Mouse (Mus musculus) spleen, postnatal 10 days (tissue): ENCODE measurements around the gene 1700125H20Rik.
"Not testable (repeated sequence)": the region's sequence is repeated elsewhere in the genome, so short reads cannot be mapped to it uniquely, and the experiment has no call there.

Experiments
- DNase-seq, 2 experiments: peaks; one replicate each; pipeline ENCODE4 v3.0.0; 2021 to 2022; ENCODE audit warnings: low spot score in 2 of 2

Gene 1700125H20Rik

GRCm38 (mm10) chr11:85170058-85170740 lies at the start of gene 1700125H20Rik:
1700125H20Rik (plus strand) TSS chr11:85170404.
- DNase-seq: peak; percentile 93 to 98

DNA sequence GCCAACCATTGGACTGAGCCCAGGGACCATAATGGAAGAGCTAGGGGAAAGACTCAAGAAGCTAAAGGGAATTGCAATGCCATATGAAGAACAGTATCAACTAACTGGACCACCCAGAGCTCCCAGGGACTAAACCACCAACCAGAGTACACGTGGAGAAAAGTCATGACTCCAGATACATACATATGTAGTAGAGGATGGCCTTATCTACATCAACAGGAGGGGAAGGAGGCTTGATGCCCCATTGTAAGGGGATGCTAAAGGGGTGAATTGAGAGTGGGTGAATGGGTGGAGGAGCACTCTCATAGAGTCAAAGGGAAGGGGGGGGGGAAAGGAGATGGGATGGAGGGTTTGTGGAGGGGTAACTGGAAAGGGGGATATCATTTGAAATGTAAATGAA lies 48.1 kb upstream of the 1700125H20Rik start:
- no peak for DNase-seq

GRCm38 (mm10) chr11:85123267-85123992 lies 46.8 kb upstream of the 1700125H20Rik start:
- no peak for DNase-seq

DNA sequence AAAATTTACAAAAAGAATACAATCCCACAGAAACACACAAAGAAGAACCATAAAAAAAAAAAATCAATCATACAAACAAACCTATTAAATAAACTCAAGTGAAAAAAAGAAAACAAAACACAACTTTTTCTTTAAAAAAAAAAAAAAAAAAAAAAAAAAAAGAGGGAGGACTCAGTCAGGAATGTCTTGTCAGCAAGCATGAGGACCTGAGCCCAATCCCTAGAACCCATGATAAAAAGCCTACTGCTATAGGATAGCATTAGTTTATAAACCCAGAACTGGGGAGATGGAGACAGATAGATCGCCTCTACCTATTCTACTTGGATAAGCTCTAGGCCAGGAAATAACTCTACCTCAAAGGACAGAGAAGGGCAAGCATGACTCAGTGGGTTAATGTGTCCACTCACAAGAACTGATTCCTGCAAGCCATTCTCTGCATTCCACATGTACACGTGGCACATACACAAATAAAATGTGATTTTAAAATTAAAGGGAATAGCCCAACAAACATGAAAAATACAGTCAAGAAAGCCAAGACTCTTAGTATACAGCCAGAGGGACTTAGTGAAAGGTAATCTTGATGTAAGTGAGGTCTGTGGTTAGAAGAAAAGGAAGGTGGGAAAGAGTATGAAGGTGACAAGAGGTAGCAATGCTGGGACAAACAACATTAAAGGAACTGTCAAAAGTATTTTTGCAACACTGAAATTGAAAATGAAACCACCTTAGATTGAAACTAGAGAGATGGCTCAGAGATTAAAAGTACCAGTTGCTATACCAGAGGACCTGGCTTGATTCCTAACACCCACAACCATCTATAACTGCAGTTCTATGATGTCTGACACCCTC lies 43.7 kb upstream of the 1700125H20Rik start:
- no peak for DNase-seq

DNA sequence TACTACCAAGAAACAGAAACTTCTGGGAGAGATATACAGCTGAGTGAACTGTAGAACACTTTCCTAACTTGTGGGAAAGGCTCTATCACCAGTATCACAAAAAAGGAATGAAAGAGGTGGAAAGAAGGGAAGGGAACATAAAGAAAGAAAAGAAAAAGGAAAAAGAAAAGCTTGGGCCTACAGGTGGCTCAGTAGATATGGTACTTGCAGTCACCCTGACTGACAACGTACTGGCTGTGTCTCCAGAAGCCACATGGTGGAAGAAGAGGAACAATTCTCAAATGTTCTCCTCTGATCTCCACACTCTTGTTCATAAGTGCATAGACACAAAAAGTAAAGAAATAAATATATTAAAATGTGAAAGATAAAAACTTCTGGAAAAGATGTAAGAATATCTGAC lies 41.3 kb upstream of the 1700125H20Rik start:
- no peak for DNase-seq

GRCm38 (mm10) chr11:85131542-85131941 lies 38.7 kb upstream of the 1700125H20Rik start:
- no peak for DNase-seq

DNA sequence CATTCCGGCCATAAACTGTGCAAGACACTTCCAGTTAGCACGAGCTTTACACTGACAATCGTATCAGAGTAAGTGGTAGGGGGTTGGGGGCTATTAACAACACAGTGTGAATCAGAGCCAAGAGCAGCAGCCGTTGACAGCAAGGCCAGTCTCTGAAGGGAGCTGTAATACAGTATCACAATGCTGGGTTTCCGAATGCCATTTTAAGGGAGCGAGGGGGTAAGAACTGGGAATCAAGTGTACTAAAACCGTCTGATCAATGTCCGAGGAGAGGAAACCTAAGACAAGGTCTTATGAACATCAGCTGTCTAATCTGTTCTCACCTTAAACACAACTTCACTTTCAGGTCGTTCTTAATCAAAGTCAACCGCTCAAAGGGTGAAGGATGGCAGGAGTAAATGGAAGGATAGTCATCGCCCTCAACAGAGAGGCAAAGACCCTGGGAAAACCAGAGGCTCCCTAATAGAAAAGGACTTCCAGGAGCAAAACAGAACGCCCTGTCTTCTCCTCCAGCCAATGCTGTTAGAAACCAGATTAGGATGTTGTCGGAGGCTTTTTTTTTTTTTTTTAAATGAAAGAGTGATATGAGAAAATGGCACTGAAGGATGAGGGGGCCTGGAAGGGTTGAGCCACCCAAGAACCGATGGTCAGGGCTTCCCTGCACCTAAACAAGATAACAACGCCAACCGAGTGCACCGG lies 31.3 kb upstream of the 1700125H20Rik start:
- peak; percentile 22 to 51 for DNase-seq

DNA sequence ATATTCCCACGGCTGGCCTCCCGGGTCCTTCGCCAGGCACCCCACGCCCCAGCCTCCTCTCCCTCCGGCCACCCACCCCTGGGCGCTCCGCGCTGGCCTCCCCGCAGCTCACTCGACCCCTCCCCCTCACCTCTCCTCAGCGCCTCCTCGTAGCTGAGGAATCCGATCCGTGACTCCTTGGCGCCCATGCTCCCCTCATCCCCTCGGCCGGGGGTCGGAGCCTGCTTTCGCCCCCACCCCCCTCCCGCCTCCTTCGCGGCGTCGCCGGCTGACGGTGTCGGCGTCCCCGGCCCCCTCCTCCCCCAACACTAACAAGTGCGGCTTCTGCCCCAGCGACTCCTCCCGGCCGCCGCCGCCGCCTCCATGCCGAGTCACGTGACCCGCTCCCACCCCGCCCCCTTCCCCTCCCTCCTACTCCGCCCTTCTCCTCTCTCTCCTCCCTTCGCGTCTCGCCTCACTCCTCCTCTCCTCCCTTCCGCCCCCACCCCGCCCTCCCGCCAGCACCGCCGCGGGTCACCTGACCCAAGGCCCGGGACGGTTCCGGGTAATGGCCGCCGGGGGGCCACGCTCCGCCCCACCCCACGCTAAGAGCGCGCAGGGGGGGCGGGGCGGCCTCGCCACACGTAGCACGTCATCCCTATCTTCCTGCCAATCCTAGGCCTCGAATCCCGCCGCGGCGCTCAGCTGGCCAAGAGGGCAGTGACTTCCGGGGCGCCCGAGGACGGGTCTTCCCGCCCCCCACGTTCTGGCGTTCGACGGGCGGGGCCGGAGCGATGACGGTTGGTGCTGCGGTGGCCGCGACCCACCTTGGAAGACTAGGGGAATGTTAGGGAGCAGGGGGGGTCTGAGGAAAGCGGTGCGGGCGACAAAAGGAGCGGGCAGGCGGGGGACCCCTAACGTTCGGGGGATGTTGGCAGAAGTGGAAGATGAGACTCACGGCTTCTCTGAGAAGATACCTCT lies 30.3 kb upstream of the 1700125H20Rik start, which contains the start of gene Usp32:
Gene Usp32, minus strand, starts transcription at position 581 of the 960 bp plus-strand sequence.
- peak; percentile 88 to 97 for DNase-seq

DNA sequence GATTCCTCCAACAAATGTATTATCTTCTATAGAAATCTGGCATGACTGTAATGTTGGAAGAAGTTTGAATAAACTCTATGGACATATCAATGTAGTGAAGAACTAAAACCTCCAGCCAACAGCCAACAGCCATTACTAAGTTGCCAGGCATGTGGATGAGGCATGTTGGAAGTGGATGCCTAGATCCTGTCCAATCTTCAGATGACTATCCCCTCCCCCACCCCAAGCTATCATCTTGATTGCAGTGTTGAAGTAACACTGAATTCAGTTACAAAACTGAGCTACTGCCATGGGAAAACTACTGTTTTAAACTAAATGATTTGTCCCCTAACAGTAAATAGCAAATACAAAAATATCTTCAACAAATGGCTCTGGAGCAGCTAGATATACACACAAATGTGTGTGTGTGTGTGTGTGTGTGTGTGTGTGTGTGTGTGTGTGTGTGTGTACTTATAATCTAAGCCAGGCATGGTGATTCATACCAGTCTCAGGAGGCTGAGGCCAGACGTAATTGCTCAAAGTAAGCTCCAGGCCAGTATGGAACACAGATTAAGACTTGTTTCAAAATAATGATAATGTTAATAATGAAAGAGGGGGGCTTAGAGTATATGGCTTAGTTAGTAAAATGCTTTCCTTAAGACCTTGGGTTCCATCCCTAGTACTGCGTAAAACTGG lies 17.8 kb upstream of the 1700125H20Rik start:
- DNase-seq: no peak

GRCm38 (mm10) chr11:85157301-85157700 lies 12.9 kb upstream of the 1700125H20Rik start:
- no peak for DNase-seq

DNA sequence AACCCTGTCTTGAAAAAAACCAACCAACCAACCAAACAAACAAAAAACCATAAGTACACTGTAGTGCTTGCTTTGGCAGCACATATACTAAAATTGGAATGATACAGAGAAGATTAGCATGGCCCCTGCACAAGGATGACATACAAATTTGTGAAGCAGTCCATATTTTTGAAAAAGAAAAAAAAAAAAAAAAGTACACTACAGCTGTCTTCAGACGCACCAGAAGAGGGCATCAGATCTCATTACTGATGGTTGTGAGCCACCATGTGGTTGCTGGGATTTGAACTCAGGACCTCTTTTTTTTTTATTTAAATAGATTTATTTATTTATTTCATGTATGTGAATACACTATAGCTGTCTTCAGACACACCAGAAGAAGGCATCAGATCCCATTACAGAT lies 7.2 kb upstream of the 1700125H20Rik start:
- not testable (repeated sequence) for DNase-seq

DNA sequence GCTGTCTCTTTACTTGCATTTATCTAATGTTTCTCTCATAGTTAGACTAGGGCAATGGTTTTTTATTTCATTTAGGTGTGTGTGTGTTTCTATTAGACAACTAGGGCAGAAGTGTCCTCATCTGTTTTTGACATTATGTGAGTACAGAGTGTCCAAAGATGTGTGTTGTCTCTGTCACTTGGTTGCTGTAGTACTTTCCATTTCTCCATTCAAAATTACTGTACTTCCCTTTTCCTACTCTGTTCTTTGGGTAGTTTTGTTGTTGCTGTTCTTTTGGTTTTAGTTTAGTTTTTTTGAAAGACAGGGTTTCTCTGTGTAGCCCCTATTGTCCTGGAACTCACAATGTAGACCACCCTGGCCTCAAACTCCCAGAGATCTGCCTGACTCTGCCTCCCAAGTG lies 5.8 kb upstream of the 1700125H20Rik start:
- DNase-seq: no peak

DNA sequence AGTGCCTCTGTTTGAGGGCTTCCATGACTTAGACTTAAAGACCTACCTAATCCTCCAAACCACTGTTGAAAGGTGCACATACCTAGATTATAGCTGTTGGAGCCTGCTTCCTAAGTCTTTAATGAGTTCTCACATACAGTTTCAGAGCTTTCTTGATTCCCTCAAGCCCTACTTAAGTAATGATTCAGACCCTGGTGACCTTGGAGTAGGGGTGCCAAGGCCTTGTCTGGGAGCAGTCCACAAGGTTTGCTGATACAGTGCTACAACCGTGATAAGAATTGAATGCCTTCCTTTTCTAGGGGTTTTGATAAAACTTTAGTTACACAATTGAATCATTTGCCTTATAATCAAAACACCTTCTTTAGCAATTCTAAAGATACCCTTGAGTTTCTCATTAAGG lies 2.7 kb upstream of the 1700125H20Rik start:
- DNase-seq: no peak

GRCm38 (mm10) chr11:85170833-85171232 lies 629 bp downstream of the 1700125H20Rik start:
- no peak for DNase-seq

- DNase-seq: no peak
Measured at GRCm38 (mm10) chr11:85175941-85176340, 5.7 kb downstream of the 1700125H20Rik start.

DNA sequence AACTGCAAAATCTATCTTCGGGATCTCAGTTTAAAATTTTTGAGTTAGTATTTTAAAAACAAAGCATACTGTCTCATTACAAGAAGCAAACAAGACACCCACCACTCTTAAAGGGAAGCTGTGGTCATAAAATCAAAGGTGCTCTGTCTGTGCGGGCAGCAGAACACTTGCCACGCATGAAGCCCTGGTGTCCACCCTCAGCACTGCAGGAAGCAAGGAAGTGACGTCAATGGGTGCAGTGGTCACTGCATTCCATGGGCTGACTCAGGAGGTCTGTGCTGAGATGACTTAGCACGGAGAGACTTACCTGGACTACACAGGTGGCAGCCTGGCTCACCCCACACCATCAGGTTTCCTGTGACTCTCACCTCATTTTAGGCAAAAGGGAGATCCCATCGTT lies 7.6 kb downstream of the 1700125H20Rik start:
- no peak for DNase-seq

- DNase-seq: no peak
Measured at GRCm38 (mm10) chr11:85178413-85178812, 8.2 kb downstream of the 1700125H20Rik start.

GRCm38 (mm10) chr11:85182617-85183283 lies 12.5 kb downstream of the 1700125H20Rik start:
- peak; percentile 76 to 83 for DNase-seq

DNA sequence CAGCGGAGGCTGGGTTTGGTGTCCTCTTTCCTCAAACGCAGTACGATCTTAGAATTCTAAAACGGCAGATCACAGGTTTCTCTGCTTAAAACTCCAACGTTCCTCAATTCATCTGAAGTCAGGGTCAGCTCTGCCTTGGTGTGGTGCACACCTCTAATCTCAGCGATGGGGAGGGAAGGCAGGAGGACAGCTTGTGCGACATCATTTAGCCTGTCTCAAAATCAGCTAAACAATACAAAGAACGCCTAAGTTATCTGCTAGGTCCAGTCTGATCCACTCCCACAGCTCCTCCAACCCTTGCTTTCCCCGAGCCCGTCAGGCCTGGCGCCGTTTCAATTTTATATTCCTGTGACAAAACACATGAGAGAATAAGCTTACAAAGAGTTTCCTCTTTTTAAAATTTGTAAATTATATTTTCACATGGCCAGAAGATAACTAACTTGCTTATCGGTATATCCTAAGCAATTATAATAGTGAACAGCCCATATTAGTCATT lies 13.1 kb downstream of the 1700125H20Rik start:
- DNase-seq: no peak
